Mouse (Mus musculus) embryonic fibroblast, embryonic 13.5 days (primary cell): ENCODE data around the gene Tbc1d20.

Experiments
- CTCF ChIP-seq: IDR thresholded peaks from 2 replicates; pipeline ENCODE4 v1.5.1; 2011; ENCODE audit warnings: mild to moderate bottlenecking, control low read depth, low read length, moderate library complexity, borderline replicate concordance; ENCODE audit not compliant: insufficient read depth
- POLR2A ChIP-seq: IDR thresholded peaks from 2 replicates; pipeline ENCODE4 v1.6.1; 2011; ENCODE audit warnings: low read depth, mild to moderate bottlenecking, control low read depth, low read length, moderate library complexity

DNA sequence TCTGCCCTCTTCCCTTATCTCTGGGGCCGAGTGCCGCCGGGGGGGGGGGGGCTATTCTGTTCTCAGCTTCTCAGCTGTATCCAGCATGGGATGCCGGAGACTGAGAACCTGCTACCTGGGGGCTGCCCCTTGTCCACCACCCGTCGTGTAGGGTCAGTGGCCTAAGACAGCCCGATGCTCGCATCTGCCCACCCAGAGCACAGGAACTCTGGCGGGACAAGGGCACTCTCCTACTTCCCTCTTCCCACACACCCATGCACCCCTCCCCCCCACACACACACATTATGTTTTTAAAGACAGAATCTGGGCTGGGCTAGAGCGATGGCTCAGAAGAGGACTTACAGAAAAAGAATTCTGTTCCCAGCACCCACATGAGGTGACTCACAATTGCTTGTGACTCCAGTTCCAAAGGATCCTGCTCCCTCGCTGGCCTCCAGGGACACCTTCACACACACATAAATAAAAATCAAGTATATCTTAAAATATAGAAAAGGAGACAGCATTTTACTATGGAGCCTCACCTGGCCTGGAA is 41.7 kb downstream of the Tbc1d20 start:
- TF ChIP-seq CTCF (no peak), POLR2A (no peak; the same call in 1 of the 2 replicates)
